Mouse (Mus musculus): ENCODE measurements around the gene Rrm2. TPM values are rescaled to one million over a fixed set of nuclear protein-coding genes. Genes with fewer than 3 reads are reported as not detected.

Gene Rrm2
- polyA plus RNA-seq, 1 experiment, result 54.8 TPM

DNA sequence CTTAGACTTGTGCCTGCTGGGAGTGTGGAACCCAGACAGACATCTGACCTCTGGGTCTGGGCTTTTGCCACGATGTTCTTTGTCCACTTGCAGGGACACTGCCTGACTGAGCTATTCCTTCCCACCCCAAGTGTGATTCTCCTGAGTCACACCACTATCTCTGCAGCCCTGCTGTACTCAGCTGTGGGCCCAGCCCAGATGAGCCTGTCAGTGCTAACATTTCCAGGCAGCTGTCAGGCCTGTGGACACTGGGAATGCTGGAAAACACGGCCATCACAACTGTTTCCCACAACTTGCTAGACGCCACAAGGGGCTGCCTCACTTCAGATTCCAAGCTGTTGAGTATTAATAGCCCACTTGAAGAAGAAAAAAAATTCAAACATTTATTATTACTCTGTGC is 5.0 kb upstream of the Rrm2 start:
- Histone ChIP-seq H3K4me1 (ENCODE audit: control insufficient read depth, insufficient read depth, low read length) (no peaks in the 10 kb centered on the region), H3K27ac (ENCODE audit: insufficient read depth, low read depth, low read length) (no peak overlapping the region), H3K4me3 (ENCODE audit: insufficient read depth, low read length) (no peak overlapping the region)
- TF ChIP-seq CTCF (IDR thresholded peaks at IDR 0.05; ENCODE audit: low read depth, low read length) (no peak), POLR2A (IDR thresholded peaks at IDR 0.05; ENCODE audit: borderline replicate concordance, low read depth, low read length) (no peak)

DNA sequence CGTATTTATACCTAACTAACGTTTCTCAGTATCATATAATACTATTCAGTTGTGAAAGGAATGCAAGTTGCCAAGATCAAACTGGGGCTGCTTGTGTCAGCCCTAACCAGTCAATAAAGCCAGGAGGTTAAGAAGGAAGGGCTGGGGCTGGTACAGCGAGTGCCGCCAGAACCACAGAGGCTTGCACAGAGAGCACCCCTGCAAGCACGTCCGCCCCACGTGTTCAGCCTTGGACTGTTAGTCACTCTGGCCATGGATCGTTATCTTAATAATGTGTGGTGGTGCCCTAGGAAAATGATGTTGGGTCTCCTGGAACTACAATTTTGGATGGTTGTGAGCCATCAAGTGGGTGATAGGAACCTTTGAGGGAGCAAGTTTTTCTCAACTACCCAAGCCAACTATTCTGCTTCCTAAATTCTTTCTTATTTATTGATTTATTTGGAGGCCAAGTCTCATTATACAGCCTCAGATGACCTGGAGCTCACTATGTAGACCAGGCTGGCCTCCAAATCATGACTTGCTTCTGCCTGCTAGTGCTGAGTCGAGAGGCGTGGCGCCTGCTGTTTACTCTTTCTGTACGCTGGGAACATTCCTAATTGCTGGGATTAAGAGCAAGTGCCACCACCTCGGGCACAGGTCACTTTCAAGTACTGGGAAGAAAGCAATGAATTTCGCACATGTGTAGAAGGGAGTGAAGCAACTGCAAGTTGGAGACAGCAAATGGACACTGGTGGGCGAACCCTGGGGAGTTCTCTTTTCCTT is 2.4 kb upstream of the Rrm2 start:
- no peak overlapping the region for H3K27ac ChIP-seq (ENCODE audit: insufficient read depth, low read depth, low read length)
- peaks cover 11% of the 10 kb centered on the region for H3K4me1 ChIP-seq (ENCODE audit: control insufficient read depth, insufficient read depth, low read length)
- TF ChIP-seq CTCF (IDR thresholded peaks at IDR 0.05; ENCODE audit: low read depth, low read length) (no peak), POLR2A (IDR thresholded peaks at IDR 0.05; ENCODE audit: borderline replicate concordance, low read depth, low read length) (no peak)
- no peak overlapping the region for H3K4me3 ChIP-seq (ENCODE audit: insufficient read depth, low read length)

DNA sequence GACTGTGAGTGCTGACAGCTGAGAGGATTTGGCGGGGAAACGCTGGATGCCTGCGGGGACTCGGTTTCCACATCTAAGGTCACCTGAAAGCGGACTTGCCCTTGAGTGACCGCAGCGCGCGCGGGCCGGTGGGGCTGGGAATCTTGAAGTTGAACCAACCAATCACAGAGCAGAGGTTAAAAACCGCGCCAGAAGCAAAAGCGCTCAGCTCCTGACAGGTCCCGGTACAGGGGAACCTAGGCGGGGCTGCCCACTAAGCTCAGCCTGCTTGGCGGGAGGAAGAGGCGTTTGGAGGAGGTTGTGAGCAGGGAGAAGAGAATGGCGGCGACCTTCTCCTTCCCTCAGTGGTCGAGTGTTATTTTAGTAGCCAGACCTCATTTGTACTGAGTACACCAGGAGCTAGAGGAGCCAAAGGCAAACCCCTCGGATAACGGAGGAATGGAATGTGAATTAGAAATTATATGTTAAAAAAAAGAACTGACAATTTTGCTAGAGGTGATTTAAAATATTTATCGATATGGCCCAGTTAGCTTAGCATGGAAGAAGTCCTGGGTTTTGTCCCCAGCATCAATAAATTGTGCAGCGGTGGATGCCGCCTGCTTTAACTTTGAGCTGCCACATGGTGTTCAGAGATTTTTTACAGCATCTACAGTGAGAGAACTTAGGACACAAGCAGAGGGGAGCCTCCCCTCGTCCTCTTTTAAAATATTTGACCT is 1.1 kb upstream of the Rrm2 start:
- Histone ChIP-seq H3K27ac (ENCODE audit: insufficient read depth, low read depth, low read length) (no peak overlapping the region), H3K4me3 (ENCODE audit: insufficient read depth, low read length) (peak overlapping the region; percentile 70)
- TF ChIP-seq CTCF (IDR thresholded peaks at IDR 0.05; ENCODE audit: low read depth, low read length) (no peak), POLR2A (IDR thresholded peaks at IDR 0.05; ENCODE audit: borderline replicate concordance, low read depth, low read length) (no peak)

DNA sequence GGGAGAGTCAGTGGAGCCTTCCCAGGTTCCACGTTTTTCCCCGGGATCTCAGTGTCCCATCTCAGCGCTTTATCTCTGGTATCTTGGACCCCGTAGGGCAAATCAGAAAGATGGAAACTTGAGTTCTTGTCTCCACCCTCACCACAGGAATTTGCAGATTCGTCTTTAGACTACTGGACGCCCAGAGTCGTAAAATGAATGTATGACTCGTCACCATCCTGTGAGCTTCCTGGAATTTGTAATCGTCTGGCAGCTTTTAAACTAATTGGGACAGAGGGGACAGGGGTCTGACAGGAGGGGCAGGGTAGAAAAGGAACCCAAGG is 600 bp upstream of the Rrm2 start:
- Histone ChIP-seq H3K4me3 (ENCODE audit: insufficient read depth, low read length) (peak overlapping the region; percentile 70), H3K4me1 (ENCODE audit: control insufficient read depth, insufficient read depth, low read length) (peaks cover 11% of the 10 kb centered on the region), H3K27ac (ENCODE audit: insufficient read depth, low read depth, low read length) (no peak overlapping the region)
- no peak for TF ChIP-seq POLR2A (IDR thresholded peaks at IDR 0.05; ENCODE audit: borderline replicate concordance, low read depth, low read length)
- no peak for TF ChIP-seq CTCF (IDR thresholded peaks at IDR 0.05; ENCODE audit: low read depth, low read length)

More for the DNA sequence above, 1.1 kb upstream of the Rrm2 start:
- peaks cover 11% of the 10 kb centered on the region for H3K4me1 ChIP-seq (ENCODE audit: control insufficient read depth, insufficient read depth, low read length)

DNA sequence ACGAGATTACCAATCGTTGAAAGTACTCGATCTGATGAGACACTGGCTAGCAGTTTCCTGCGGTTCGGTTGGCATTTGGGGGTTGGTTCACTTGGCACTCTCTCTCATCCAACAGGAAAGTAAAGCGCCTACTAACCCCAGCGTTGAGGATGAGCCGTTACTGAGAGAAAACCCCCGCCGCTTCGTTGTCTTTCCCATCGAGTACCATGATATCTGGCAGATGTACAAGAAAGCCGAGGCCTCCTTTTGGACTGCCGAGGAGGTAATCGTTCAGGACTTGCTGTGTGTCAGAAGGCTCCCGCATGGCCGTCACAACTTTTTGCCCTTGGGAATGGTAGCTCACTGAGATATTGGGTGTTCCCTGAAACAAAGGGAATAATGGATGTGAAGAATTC is 780 bp downstream of the Rrm2 start:
- TF ChIP-seq CTCF (IDR thresholded peaks at IDR 0.05; ENCODE audit: low read depth, low read length) (0 out of 2 replicates have a peak, but pooled peaks have one; percentile 5), POLR2A (IDR thresholded peaks at IDR 0.05; ENCODE audit: borderline replicate concordance, low read depth, low read length) (no peak)
- Histone ChIP-seq H3K27ac (ENCODE audit: insufficient read depth, low read depth, low read length) (no peak overlapping the region), H3K4me3 (ENCODE audit: insufficient read depth, low read length) (peak overlapping the region; percentile 70), H3K4me1 (ENCODE audit: control insufficient read depth, insufficient read depth, low read length) (peaks cover 11% of the 10 kb centered on the region)

DNA sequence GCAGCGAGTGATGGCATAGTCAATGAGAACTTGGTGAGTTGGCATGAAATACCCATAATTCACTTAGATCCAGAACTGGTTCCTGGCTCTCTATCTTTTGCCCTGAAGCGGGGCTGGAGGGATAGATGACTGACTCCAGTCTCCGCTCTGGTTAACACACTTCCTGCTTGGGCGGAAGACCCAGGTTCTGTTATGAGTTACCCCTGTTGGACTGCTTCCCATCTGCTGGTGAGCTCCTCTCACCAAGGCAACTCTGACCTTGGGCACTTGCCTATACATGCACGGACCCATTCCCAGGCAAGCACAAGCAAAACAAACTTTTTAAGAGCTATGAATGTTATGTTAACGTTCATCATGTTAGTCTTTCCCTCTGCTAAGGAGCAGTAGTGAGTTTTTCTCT is 1.4 kb downstream of the Rrm2 start:
- Histone ChIP-seq H3K27ac (ENCODE audit: insufficient read depth, low read depth, low read length) (no peak overlapping the region), H3K4me3 (ENCODE audit: insufficient read depth, low read length) (peak overlapping the region; percentile 70), H3K4me1 (ENCODE audit: control insufficient read depth, insufficient read depth, low read length) (peaks cover 11% of the 10 kb centered on the region)
- no peak for TF ChIP-seq POLR2A (IDR thresholded peaks at IDR 0.05; ENCODE audit: borderline replicate concordance, low read depth, low read length)
- no peak for TF ChIP-seq CTCF (IDR thresholded peaks at IDR 0.05; ENCODE audit: low read depth, low read length)

DNA sequence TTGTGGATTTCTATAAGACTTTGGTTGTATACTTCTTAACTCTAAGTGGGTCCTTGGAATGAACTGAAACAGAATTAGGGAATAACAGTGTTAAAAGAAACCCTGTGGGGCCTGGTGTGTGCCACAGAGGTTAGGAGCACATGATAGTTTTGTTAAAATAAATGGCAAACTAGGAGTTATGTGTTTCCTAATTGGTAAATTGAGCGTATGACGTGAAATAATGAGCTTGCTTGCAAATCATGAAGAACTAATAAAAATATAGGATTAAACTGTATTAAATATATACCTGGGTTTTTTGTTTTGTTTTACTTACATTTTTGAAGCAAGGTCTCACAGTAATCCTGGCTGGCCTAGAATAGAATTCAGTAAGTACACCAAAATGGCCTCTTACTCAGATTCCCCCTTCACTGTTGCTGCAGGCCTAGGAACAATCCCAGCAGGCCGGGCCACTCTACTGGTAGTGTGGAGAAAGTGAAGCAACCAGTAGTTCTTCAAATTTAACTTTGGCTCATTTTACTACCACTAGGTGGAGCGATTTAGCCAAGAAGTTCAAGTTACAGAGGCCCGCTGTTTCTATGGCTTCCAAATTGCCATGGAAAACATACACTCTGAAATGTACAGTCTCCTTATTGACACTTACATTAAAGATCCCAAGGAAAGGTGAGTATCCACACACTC is 1.9 kb downstream of the Rrm2 start:
- Histone ChIP-seq H3K4me1 (ENCODE audit: control insufficient read depth, insufficient read depth, low read length) (peaks cover 11% of the 10 kb centered on the region), H3K27ac (ENCODE audit: insufficient read depth, low read depth, low read length) (no peak overlapping the region), H3K4me3 (ENCODE audit: insufficient read depth, low read length) (no peak overlapping the region)
- TF ChIP-seq POLR2A (IDR thresholded peaks at IDR 0.05; ENCODE audit: borderline replicate concordance, low read depth, low read length), result no peak
- no peak for TF ChIP-seq CTCF (IDR thresholded peaks at IDR 0.05; ENCODE audit: low read depth, low read length)

DNA sequence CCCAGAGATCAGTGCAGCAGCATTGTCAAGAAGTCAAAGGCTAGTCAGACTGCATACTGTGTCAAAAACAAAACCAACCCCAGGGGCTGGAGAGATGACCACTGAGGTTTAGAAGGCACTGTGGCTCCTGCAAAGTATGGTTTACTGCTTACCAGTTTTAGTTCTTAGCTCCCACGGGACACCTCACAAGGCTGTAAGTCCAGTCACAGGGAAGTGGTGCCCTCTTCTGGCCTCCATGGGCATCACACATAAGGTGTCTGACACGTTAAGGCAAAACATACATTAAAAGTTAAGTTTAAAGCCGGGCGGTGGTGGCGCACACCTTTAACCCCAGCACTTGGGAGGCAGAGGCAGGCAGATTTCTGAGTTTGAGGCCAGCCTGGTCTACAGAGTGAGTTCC is 2.6 kb downstream of the Rrm2 start:
- Histone ChIP-seq H3K4me1 (ENCODE audit: control insufficient read depth, insufficient read depth, low read length) (peaks cover 11% of the 10 kb centered on the region), H3K27ac (ENCODE audit: insufficient read depth, low read depth, low read length) (no peak overlapping the region), H3K4me3 (ENCODE audit: insufficient read depth, low read length) (no peak overlapping the region)
- TF ChIP-seq POLR2A (IDR thresholded peaks at IDR 0.05; ENCODE audit: borderline replicate concordance, low read depth, low read length) (no peak), CTCF (IDR thresholded peaks at IDR 0.05; ENCODE audit: low read depth, low read length) (peak; percentile 53)

DNA sequence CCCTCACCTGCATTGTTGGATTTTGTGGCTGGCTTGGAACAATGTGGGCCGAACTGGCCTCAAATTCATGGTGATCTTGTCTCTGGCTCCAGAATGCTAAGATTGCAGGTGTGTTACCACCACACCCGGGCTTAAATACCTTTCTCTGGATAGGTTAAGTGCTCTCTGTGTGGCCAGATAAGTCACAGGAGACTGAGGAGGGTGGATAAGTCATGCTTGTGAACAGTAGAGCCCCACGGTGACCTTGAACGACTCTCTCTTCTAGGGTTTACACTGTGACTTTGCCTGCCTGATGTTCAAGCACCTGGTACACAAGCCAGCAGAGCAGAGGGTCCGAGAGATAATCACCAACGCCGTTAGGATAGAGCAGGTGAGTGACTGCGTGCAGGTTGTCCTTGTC is 4.4 kb downstream of the Rrm2 start:
- no peak overlapping the region for H3K27ac ChIP-seq (ENCODE audit: insufficient read depth, low read depth, low read length)
- no peak overlapping the region for H3K4me3 ChIP-seq (ENCODE audit: insufficient read depth, low read length)
- peaks cover 11% of the 10 kb centered on the region for H3K4me1 ChIP-seq (ENCODE audit: control insufficient read depth, insufficient read depth, low read length)
- TF ChIP-seq POLR2A (IDR thresholded peaks at IDR 0.05; ENCODE audit: borderline replicate concordance, low read depth, low read length), result no peak
- TF ChIP-seq CTCF (IDR thresholded peaks at IDR 0.05; ENCODE audit: low read depth, low read length), result no peak

Measured in bone marrow macrophage, adult 2 months (primary cell).